23 mouse cellular contexts compared by ENCODE assay signal in genomic region chr14:55065391-55065790, GRCm38 (mm10). TPM values are rescaled to one million over a fixed set of nuclear protein-coding genes. Genes with fewer than 3 reads are reported as not detected.
DNase-seq lines count a peak whose midpoint lies in the region; TF ChIP-seq lines count a peak whose summit lies in the region.
"Had no signal": no experiment of that assay in that cellular context is flagged by ENCODE, and none has a peak within 500 bp of the region (broad histone marks: within the 10 kb centered on the region; RNA-seq: fewer than 3 reads in every experiment).

No protein-coding gene starts in this region.

- peak overlapping the region; percentile 56 for H3K4me3 ChIP-seq in cerebellum, adult 2 months (replicated peaks; ENCODE audit: insufficient read depth, low read depth, low read length)
- H3K4me3 ChIP-seq in layer of hippocampus, adult 2 months, result no peak overlapping the region
- H3K4me3 ChIP-seq in testis, adult 2 months (ENCODE audit: control insufficient read depth, low read depth, low read length), result peak overlapping the region; percentile 30
- H3K4me3 ChIP-seq: heart, embryonic 12.5 days; hindbrain, embryonic 10.5 days; intestine, embryonic 15.5 days; limb, embryonic 13.5 days; midbrain, embryonic 10.5 days; stomach, embryonic 15.5 days had no signal

- WGBS in cerebellum, adult 2 months, result 41% methylated on average over 13 of the region's 13 CpGs

- no peaks in the 10 kb centered on the region for H3K27me3 ChIP-seq in cerebellum, adult 2 months (ENCODE audit: control insufficient read depth, insufficient read depth, low read length)
- no peaks in the 10 kb centered on the region for H3K27me3 ChIP-seq in testis, adult 2 months (ENCODE audit: control insufficient read depth, insufficient read depth, low read length)
- H3K27me3 ChIP-seq: limb, embryonic 13.5 days; stomach, embryonic 15.5 days had no signal

- no peak for TF ChIP-seq POLR2A in cerebellum, adult 2 months (IDR thresholded peaks at IDR 0.05; ENCODE audit: borderline replicate concordance, insufficient read depth, low read length)
- no peak for TF ChIP-seq POLR2A in testis, adult 2 months (IDR thresholded peaks at IDR 0.05; ENCODE audit: control insufficient read depth, low read depth, low read length)

- peak in 1 of 2 experiments; percentile 63 for DNase-seq in cerebellum, adult 2 months
- DNase-seq in cerebellum, adult 9-10 months, result no peak
- DNase-seq in layer of hippocampus, adult 2 months (ENCODE audit: low spot score in 2 of 2), result no peak
- no peak for DNase-seq in layer of hippocampus, postnatal 14 days (ENCODE audit: low spot score in 2 of 2)
- DNase-seq in testis, postnatal 14 days (ENCODE audit: low spot score), result no peak
- no peak for DNase-seq in kidney, postnatal 4 days
- DNase-seq: adrenal gland, adult 8-10 months; gastrocnemius, postnatal 14 days; heart, adult 18-20 months; heart, postnatal 10 days; kidney, adult 8-10 months; kidney, postnatal 10 days; lung, adult 18-20 months; lung, postnatal 10 days had no signal

- H3K36me3 ChIP-seq in testis, adult 2 months (ENCODE audit: control insufficient read depth, insufficient read depth, low read length), result no peaks in the 10 kb centered on the region
- H3K36me3 ChIP-seq: intestine, embryonic 15.5 days; stomach, embryonic 15.5 days had no signal

- no peak for TF ChIP-seq CTCF in cerebellum, adult 2 months (IDR thresholded peaks at IDR 0.05; ENCODE audit: borderline replicate concordance, insufficient read depth, low read depth, low read length)
- peak; percentile 17; the same call in 1 of the 2 replicates for TF ChIP-seq CTCF in layer of hippocampus, adult 2 months (conservative IDR thresholded peaks at IDR 0.05)
- no peak for TF ChIP-seq CTCF in testis, adult 2 months (IDR thresholded peaks at IDR 0.05; ENCODE audit: control insufficient read depth, insufficient read depth, insufficient replicate concordance, low read depth, low read length)

- peak overlapping the region; percentile 95 for H3K27ac ChIP-seq in cerebellum, adult 2 months (ENCODE audit: insufficient read depth, low read length)
- H3K27ac ChIP-seq in layer of hippocampus, adult 2 months, result peak overlapping the region; percentile 69
- no peak overlapping the region for H3K27ac ChIP-seq in testis, adult 2 months (ENCODE audit: control insufficient read depth, insufficient read depth, low read depth, low read length)
- H3K27ac ChIP-seq: hindbrain, embryonic 10.5 days; intestine, embryonic 15.5 days; limb, embryonic 13.5 days; stomach, embryonic 15.5 days had no signal

- H3K4me1 ChIP-seq in cerebellum, adult 2 months (ENCODE audit: control insufficient read depth, insufficient read depth, low read length), result peaks cover 64% of the 10 kb centered on the region
- peaks cover 10% of the 10 kb centered on the region for H3K4me1 ChIP-seq in testis, adult 2 months (ENCODE audit: control insufficient read depth, insufficient read depth, low read length)

RNA-seq across cellular contexts. Expression of gene Zfhx2, which starts 26.7 kb away (rescaled TPM):
- polyA plus RNA-seq in cerebellum, adult 2 months (2012; rRNA removed), result 10.7 and 11.0 TPM in 2 replicates
- total RNA-seq in layer of hippocampus, adult 2 months (2021), result 10 to 100 TPM; 55.5 to 67.3 TPM
- total RNA-seq in layer of hippocampus, postnatal 14 days (2021), result 10 to 100 TPM; 41.2 to 48.8 TPM
- polyA plus RNA-seq in testis, adult 2 months (2012; rRNA removed), result 3.8 and 4.4 TPM in 2 replicates

RNA-seq across cellular contexts. Expression of gene Thtpa, which starts 29.2 kb away (rescaled TPM):
- polyA plus RNA-seq in cerebellum, adult 2 months (2012; rRNA removed), result 12.8 and 13.8 TPM in 2 replicates
- total RNA-seq in layer of hippocampus, adult 2 months (2021), result 10 to 100 TPM; 19.3 to 23.7 TPM
- 10 to 100 TPM; 21.7 to 24.7 TPM for total RNA-seq in layer of hippocampus, postnatal 14 days (2021)
- 4.6 and 4.9 TPM in 2 replicates for polyA plus RNA-seq in testis, adult 2 months (2012; rRNA removed)

RNA-seq across cellular contexts. Expression of gene Ap1g2, which starts 41.0 kb away (rescaled TPM):
- polyA plus RNA-seq in cerebellum, adult 2 months (2012; rRNA removed), result 18.6 and 19.1 TPM in 2 replicates
- total RNA-seq in layer of hippocampus, adult 2 months (2021), result 10 to 100 TPM; 15.4 to 19.3 TPM
- 10 to 100 TPM; 15.8 to 18.6 TPM for total RNA-seq in layer of hippocampus, postnatal 14 days (2021)
- polyA plus RNA-seq in testis, adult 2 months (2012; rRNA removed), result 3.0 and 4.0 TPM in 2 replicates

RNA-seq across cellular contexts. Expression of gene Ngdn, which starts 50.1 kb away (rescaled TPM):
- 49.4 and 50.4 TPM in 2 replicates for polyA plus RNA-seq in cerebellum, adult 2 months (2012; rRNA removed)
- total RNA-seq in layer of hippocampus, adult 2 months (2021), result 10 to 100 TPM; 30.3 to 34.9 TPM
- total RNA-seq in layer of hippocampus, postnatal 14 days (2021), result 10 to 100 TPM; 28.6 to 33.5 TPM
- 10.6 and 13.1 TPM in 2 replicates for polyA plus RNA-seq in testis, adult 2 months (2012; rRNA removed)

RNA-seq across cellular contexts. Expression of gene Jph4, which starts 51.3 kb away (rescaled TPM):
- 204 and 227 TPM in 2 replicates for polyA plus RNA-seq in cerebellum, adult 2 months (2012; rRNA removed)
- total RNA-seq in layer of hippocampus, adult 2 months (2021), result 100 to 1,000 TPM; 453 to 476 TPM
- total RNA-seq in layer of hippocampus, postnatal 14 days (2021), result 100 to 1,000 TPM; 408 to 411 TPM
- 6.6 and 7.4 TPM in 2 replicates for polyA plus RNA-seq in testis, adult 2 months (2012; rRNA removed)
- total RNA-seq: MEL had no signal
- polyA plus RNA-seq: CD4-positive, CD25-positive, alpha-beta regulatory T cell, adult 4 months had no signal
